Mouse (Mus musculus) cerebellum, postnatal 4 days (tissue): ENCODE data around the gene Gm9507.
A peak's percentile ranks its signal among the peaks of the same experiment; 100 is the strongest.
"Not testable (repeated sequence)": the region's sequence is repeated elsewhere in the genome, so short reads cannot be mapped to it uniquely, and the experiment has no call there.

ENCODE experiments used
- DNase-seq, 2 experiments: peaks; one replicate each; pipeline ENCODE4 v3.0.0; 2022; ENCODE audit warnings: low spot score in 2 of 2, mixed read lengths in 1 of 2

Gm9507 gene

DNA sequence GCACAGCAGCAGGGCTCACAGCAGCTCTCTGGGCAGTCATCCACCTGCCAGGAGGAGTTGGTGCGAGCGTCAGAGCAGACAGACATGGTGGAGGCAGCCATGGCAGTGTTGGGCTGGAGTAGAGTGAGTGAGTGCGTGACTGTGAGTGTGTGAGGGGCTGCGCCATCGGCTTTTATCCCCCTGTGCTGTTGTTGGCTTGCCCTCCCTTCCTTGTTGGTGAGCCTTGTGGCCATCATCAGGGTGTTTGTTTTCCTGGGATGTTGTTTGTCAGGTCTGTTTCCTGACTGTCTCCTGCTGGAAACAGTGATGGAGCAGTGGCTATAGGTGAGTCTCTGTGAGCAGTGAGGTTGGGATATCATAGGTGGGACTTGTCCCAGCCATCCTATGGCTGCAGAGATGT, at the start of gene Gm9507:
TSS of gene Gm9507 (minus strand) at position 101 of the 400 bp plus-strand sequence.
- DNase-seq, result peak in 1 of 2 experiments; percentile 2

GRCm38 (mm10) chr10:77852559-77852958, 40.9 kb upstream of the Gm9507 start, which contains the start of gene Gm10318:
TSS of gene Gm10318 (plus strand) at chr10:77852859.
- DNase-seq, result no peak

DNA sequence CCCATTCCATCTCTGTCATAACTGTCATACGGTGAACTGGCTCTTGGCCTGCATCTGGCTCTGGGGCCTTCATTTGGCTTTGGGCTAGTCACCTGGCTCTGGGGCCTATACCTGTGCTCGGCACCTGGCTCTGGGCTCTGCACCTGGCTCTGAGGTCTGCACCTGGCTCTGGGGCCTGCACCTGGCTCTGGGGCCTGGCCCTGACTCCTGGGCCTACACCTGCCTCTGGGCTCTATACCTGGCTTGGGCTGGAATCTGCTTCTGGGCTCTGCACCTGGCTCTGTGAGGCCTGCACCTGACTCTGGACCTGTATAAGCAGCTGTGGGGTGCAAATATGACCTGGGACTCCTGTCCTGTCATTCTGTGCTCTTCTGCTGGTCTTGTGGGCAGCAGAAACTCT, 35.9 kb upstream of the Gm9507 start:
- DNase-seq, result no peak

GRCm38 (mm10) chr10:77846961-77847360, 35.3 kb upstream of the Gm9507 start:
- no peak for DNase-seq

DNA sequence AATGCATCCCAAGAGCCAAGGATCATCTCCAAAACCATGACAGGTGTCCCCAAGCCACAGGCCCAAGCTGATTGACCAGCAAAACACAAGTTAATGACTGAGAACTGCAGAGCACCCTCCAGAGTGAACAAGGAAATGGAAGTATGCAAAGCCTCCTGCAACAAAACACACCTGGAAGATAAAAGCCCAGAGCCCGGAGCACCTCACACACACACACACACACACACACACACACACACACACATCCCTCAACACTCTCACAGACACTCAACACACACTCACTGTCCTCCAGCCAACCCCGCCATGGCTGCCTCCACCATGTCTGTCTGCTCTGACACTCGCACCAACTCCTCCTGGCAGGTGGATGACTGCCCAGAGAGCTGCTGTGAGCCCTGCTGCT, 34.9 kb upstream of the Gm9507 start, which contains the start of gene Gm36176:
TSS of gene Gm36176 (plus strand) at position 301 of the 400 bp plus-strand sequence.
- DNase-seq, result no peak

- no peak for DNase-seq
These were observed 27.4 kb upstream of the Gm9507 start for GRCm38 (mm10) chr10:77839006-77839405.

- DNase-seq, result no peak
These were observed 24.0 kb upstream of the Gm9507 start, which contains the start of gene Krtap10-10 for GRCm38 (mm10) chr10:77835647-77836046. TSS of gene Krtap10-10 (plus strand) at chr10:77835947.

DNA sequence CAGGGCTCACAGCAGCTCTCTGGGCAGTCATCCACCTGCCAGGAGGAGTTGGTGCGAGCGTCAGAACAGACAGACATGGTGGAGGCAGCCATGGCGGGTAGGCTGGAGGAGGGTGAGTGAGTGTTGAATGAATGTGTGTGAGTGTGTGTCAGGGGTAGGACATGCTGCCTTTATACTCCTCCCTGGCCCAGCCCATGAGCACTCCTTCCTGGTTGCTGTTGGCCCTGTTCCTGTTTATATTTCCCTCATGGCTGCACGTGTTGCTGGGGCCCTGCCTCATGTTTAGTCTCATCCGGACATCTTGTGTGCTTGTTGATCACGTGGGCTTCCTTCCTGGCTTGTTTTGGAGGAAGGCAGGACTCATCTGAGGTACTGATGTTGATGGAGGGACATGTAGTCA, 15.3 kb upstream of the Gm9507 start, which contains the start of gene Krtap10-4:
TSS of gene Krtap10-4 (minus strand) at position 145 of the 400 bp plus-strand sequence.
- DNase-seq, result no peak

- DNase-seq, result no peak
These were observed 7.6 kb upstream of the Gm9507 start for GRCm38 (mm10) chr10:77819203-77819602.

- no peak for DNase-seq
These were observed 6.9 kb upstream of the Gm9507 start for GRCm38 (mm10) chr10:77818523-77818922.

GRCm38 (mm10) chr10:77815514-77815913, 3.9 kb upstream of the Gm9507 start:
- DNase-seq, result no peak

GRCm38 (mm10) chr10:77814382-77814781, 2.7 kb upstream of the Gm9507 start, which contains the start of gene Gm2696:
TSS of gene Gm2696 (plus strand) at chr10:77814682.
- DNase-seq, result no peak

DNA sequence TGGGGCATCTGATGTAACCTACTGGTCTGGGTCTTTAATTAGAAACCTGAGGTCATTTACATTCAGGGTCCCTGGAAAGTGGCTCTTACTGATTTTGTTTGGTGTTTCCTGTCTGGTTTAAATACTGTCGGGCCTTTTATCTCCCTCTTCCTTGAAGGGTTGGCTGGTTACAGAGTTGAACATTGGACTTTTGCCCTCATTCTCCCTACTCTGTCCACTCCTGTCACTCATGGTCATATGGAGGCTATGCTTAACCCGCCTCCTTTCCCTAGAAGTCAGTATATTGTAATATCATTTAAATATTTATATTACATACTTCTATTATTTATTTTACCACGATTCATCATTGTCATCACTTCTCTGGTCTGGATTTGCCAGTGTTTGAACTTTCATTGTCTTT, 7.5 kb downstream of the Gm9507 start:
- DNase-seq, result no peak

DNA sequence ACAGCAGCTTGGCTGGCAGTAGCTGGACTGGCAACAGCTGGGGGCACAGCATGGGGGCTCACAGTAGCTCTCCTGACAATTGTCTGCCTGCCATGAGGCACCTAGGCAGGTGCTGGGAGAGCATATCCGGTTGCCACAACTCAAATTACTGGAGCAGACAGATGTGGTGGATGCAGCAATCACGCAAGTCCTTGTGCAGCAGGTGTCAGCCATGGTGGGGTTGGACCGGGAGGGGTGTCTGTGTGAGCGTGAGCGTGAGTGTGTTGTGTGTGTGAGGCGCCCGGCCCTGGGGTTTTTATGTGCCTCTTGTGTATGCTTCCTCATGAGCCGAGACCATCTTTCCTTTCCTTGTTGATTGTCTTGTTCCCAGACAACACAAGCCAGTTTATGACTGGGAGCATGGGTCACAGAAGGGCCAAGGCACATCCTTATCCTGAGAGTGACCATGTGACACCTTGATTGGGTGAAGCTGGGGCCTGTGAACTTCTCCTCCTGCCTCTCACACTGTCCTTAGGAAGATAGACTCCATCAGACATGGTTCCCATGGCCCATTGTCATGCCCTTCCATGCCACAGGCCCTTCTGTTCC, 12.6 kb downstream of the Gm9507 start, which contains the start of gene Gm19668:
TSS of gene Gm19668 (minus strand) at position 213 of the 588 bp plus-strand sequence.
- DNase-seq, result no peak

DNA sequence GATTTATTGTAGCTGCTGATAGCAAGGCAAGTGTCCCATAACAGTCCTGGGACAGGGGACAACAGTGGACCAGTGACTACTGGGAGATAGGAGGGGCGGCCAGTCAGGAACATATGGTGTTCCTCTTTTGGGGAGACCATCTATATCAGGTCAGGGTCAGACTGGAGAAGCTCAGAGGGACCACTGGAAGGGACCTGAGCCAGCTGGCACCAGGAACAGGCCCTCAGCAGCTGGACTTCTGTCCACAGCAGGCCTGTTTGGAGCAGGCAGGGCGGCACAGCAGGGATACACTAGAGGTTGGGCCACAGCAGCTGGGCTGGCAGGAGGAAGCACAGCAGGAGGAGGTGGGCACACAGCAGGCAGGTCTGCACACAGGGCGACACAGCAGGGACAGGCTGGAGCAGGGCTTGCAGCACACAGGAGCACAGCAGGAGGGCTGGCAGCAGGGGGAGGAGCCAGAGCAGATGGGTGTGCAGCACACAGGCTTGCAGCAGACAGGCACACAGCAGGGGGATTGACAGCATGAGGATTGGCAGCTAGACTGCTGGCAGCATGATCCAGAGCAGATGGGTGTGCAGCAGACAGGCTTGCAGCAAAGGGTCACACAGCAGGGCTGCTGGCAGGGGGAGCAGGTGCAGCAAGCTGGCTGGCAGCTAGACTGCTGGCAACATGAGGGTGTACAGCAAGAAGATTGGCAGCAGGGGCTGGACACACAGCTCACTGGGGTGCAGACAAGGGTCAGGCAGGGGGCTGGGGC, 13.3 kb downstream of the Gm9507 start:
- not testable (repeated sequence) for DNase-seq

DNA sequence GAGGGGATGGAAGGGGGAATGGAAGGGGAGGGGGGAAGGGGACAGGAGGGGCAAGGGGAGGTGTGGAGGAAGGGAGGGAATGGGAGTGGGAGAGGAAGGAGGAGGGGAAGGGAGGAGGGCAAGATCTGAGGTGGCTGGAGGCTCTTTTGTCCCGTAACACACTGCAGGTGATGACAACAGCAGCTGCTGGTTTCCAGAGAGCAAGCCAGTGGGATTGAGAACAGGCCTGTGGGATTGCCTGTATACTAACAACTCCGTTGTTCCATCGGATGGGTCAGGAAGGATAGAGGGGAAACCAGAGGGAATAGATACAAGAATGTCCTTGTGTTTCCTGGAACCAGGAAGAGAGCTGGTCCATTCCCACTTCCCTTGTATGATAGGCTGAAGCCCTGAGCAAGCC, 14.0 kb downstream of the Gm9507 start:
- no peak for DNase-seq

GRCm38 (mm10) chr10:77794976-77795375, 16.7 kb downstream of the Gm9507 start, which contains the start of gene Gm9639:
TSS of gene Gm9639 (minus strand) at chr10:77795076.
- no peak for DNase-seq

- no peak for DNase-seq
These were observed 23.0 kb downstream of the Gm9507 start for GRCm38 (mm10) chr10:77788621-77789020.

DNA sequence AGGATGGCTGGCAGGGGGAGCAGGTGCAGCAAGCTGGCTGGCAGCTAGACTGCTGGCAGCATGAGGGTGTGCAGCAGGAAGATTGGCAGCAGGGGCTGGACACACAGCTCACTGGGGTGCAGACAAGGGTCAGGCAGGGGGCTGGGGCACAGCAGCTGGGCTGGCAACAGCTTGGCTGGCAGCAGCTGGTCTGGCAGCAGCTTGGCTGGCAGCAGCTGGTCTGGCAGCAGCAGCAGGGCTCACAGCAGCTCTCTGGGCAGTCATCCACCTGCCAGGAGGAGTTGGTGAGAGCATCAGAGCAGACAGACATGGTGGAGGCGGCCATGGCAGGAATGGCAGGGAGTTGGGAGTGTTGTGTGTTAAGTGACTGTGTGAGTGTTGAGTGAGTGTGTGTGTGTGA, 23.8 kb downstream of the Gm9507 start, which contains the start of gene Gm7137:
TSS of gene Gm7137 (minus strand) at position 325 of the 400 bp plus-strand sequence.
- peak in 1 of 2 experiments; percentile 16 for DNase-seq

GRCm38 (mm10) chr10:77783396-77783795, 28.2 kb downstream of the Gm9507 start:
- DNase-seq, result not testable (repeated sequence)

DNA sequence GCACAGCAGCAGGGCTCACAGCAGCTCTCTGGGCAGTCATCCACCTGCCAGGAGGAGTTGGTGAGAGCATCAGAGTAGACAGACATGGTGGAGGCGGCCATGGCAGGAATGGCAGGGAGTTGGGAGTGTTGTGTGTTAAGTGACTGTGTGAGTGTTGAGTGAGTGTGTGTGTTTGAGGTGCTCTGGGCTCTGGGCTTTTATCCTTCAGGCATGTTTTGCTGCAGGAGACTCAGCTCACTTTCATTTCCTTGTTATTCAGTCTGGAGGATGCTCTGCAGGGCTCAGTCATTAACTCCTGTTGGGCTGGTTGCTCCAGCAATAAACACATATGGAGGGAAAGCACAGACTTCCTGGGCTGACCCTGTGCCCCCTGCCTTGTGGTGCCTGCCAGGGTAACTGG, 29.2 kb downstream of the Gm9507 start, which contains the start of gene Gm3250:
TSS of gene Gm3250 (minus strand) at position 101 of the 400 bp plus-strand sequence.
- DNase-seq, result not testable (repeated sequence)

- DNase-seq, result not testable (repeated sequence)
These were observed 34.8 kb downstream of the Gm9507 start, which contains the start of gene Gm7138 for GRCm38 (mm10) chr10:77776844-77777243. TSS of gene Gm7138 (minus strand) at chr10:77776944.
